Mouse (Mus musculus): ENCODE measurements around the gene Cd300c2.
"Not testable (repeated sequence)": the region's sequence is repeated elsewhere in the genome, so short reads cannot be mapped to it uniquely, and the experiment has no call there.

Gene Cd300c2

DNA sequence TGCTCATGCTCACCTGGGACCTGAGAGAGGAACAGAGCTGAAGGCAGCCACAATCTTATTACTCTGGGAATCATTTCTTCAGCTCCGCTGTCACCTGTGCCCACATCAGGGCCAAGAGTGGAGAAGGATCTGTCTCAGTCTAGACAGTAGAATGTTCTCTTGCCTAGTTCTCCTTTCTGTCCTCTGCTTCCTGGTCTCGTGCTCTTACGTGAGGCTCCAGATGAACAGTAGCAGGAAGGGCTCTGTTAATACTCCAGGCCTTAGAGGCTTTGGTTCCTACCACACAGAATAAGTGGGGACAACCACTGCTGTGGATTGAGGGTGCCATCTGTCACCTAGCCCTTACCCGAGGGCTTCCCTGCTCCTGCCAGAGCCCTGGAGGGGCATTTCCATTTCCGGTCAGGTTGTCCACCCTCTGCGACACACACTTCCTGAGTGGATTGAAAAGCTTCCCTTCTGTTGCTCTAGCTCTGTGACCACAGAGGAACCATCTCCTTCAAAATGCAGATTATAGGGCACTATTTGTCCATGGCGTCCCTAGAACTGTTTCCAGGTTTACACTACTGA, at the start of gene Cd300c2:
Cd300c2 (minus strand) TSS at position 407 of the 567 bp plus-strand sequence.
- no peak for DNase-seq (ENCODE audit: low spot score)

DNA sequence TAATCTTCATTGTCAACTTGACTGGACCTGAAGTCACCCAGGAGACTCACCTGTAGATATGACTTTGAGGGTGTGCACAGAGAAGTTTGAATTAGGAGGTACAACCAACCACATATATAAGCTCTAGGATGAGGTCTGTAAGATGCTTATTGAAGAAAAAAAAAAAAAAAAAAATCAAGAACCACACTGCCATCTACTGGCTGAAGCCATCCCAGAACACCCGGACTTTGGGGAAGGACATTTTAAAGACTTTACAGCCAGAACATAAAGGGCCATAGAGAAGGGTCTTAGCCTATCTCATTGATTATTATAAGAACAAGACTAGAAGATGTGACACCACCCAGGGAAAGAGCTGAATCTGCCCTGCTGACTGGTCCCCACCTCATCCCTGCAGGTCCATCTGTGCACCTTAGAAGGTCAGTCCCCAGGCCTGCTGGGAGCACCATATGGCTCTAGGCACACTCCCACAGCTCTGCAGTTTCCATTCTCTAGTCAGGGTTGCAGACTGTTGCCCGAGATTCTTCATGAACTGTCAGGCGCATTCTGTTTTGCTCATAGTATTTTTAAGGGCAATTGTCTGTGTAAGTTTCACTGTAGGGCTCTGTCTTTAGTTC, 47.7 kb upstream of the Cd300c2 start:
- DNase-seq (ENCODE audit: low spot score), result no peak

DNA sequence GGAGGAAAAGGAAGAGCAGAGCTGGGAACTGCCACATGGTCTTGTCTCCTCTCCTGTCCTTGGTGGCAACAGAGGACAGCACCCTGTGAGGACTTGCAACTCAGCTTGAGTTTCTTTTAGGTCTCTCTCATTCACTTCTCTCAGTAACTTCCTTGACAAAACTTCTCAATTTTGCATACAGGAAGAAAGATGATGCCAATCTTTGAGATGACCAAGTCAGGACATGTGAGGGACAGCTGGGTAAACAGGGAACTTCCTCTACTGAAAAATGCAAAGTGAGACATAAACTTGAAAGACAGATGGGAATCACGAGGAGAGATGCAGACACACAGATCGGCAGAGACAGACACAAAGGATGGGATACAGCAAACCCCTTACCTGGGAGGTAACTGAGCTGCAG, 46.6 kb upstream of the Cd300c2 start, which contains the start of gene Cd300ld3:
Cd300ld3 (minus strand) TSS at position 151 of the 400 bp plus-strand sequence.
- no peak for DNase-seq (ENCODE audit: low spot score)

DNA sequence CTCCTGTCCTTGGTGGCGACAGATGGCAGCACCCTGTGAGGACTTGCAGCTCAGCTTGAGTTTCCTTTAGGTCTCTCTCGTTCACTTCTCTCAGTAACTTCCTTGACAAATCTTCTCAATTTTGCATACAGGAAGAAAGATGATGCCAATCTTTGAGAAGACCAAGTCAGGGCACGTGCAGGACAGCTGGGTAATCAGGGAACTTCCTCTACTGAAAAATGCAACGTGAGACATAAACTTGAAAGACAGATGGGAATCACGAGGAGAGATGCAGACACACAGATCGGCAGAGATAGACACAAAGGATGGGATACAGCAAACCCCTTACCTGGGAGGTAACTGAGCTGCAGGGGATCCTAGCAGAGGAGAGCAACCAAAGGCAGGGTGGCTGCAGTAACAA, 36.0 kb upstream of the Cd300c2 start, which contains the start of gene Cd300ld5:
Cd300ld5 (minus strand) TSS at position 101 of the 400 bp plus-strand sequence.
- not testable (repeated sequence) for DNase-seq (ENCODE audit: low spot score)

DNA sequence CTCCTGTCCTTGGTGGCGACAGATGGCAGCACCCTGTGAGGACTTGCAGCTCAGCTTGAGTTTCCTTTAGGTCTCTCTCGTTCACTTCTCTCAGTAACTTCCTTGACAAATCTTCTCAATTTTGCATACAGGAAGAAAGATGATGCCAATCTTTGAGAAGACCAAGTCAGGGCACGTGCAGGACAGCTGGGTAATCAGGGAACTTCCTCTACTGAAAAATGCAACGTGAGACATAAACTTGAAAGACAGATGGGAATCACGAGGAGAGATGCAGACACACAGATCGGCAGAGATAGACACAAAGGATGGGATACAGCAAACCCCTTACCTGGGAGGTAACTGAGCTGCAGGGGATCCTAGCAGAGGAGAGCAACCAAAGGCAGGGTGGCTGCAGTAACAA, 25.2 kb upstream of the Cd300c2 start, which contains the start of gene Cd300ld4:
Cd300ld4 (minus strand) TSS at position 101 of the 400 bp plus-strand sequence.
- not testable (repeated sequence) for DNase-seq (ENCODE audit: low spot score)

DNA sequence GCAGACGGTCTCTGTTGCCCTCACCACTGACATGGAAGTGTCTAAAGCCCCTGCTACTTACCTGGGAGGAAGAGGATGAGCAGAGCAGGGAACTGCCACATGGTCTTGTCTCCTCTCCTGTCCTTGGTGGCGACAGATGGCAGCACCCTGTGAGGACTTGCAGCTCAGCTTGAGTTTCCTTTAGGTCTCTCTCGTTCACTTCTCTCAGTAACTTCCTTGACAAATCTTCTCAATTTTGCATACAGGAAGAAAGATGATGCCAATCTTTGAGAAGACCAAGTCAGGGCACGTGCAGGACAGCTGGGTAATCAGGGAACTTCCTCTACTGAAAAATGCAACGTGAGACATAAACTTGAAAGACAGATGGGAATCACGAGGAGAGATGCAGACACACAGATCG, 14.4 kb upstream of the Cd300c2 start, which contains the start of gene Cd300ld2:
Cd300ld2 (minus strand) TSS at position 101 of the 400 bp plus-strand sequence.
- DNase-seq (ENCODE audit: low spot score), result not testable (repeated sequence)

DNA sequence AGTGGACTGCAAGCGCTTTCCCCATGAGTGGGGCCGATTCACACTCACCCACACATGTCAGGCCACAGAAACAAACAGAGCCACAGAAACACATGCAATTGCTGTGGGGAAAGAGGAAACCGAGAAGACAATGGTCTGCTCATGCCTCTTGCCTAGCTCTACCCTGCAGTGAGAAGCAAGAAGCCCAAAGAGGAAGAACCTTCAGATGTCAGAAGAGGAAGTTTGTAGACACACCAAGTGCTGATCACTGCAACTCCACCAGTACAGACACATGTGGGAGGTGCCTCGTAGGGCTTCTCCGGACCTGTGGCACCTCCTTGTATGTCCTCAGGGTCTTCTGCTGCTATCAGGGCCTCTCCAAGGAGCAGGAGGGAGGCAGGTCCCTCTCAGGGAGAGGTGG, 2.4 kb upstream of the Cd300c2 start:
- no peak for DNase-seq (ENCODE audit: low spot score)

DNA sequence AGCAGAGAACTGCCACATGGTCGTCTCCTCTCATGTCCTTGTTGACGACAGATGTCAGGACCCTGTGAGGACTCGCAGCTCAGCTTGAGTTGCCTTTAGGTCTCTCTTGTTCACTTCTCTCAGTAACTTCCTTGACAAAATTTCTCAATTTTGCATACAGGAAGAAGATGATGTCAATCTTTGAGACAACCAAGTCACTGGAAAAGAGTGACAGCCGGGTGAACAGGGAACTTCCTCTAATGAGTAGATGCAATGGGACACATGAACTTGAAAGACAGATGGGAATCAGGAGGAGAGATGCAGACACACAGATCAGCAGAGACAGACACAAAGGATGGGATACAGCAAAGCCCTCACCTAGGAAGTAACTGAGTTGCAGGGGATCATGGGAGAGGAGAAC, 11.9 kb downstream of the Cd300c2 start, which contains the start of gene Cd300ld:
Cd300ld (minus strand) TSS at position 130 of the 400 bp plus-strand sequence.
- DNase-seq (ENCODE audit: low spot score), result no peak

DNA sequence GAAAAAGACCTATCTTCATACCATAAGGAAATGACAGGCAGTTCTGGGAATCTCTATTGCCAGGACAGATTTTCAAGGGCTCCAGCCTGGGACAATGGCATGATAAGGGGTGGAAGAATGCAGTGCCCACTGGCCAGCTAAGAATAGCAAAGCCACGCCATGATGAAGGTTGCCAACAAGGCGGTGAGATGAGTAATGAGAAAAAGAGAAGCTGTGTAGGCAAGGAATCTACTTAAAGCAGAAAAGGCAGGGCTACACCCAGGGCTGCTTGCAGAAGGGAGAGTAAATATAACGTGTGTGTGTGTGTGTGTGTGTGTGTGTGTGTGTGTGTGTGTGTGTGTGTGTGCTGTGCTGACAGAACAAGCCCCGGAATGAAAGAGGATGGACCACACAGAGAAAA, 19.8 kb downstream of the Cd300c2 start:
- DNase-seq (ENCODE audit: low spot score), result no peak

DNA sequence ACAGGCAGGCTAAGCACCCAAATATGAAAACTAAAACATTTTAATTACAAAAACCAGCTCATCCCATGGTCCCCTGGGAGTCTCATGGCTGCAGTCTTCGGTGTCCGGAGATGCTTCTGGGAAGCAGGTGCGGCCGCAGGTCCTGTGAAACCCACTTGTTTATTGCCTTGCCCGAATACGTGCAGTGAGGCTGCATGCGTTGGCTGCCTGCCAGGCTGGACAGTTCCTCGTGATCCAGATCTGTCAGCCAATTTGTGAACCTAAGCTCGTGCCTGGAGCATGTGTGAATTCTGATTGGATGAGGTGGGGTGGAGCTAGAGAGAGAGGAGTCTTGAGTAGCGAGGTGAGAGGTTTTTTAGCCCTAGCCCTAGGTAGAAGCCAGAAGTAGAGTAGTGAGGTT, 29.0 kb downstream of the Cd300c2 start:
- no peak for DNase-seq (ENCODE audit: low spot score)

DNA sequence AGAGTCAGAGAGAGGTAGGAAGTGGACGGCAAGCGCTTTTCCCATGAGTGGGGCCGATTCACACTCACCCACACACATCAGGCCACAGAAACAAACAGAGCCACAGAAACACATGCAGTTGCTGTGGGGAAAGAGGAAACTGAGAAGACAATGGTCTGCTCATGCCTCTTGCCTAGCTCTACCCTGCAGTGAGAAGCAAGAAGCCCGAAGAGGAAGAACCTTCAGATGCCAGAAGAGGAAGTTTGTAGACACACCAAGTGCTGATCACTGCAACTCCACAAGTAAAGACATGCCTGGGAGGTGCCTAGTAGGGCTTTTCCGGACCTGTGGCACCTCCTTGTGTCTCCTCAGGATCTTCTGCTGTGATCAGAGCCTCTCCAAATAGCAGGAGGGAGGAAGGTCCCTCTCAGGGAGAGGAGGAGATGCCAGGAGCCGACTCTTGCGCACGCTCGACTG, 32.9 kb downstream of the Cd300c2 start, which contains the start of gene Cd300c:
Cd300c (minus strand) TSS at position 406 of the 456 bp plus-strand sequence.
- DNase-seq (ENCODE audit: low spot score), result no peak

DNA sequence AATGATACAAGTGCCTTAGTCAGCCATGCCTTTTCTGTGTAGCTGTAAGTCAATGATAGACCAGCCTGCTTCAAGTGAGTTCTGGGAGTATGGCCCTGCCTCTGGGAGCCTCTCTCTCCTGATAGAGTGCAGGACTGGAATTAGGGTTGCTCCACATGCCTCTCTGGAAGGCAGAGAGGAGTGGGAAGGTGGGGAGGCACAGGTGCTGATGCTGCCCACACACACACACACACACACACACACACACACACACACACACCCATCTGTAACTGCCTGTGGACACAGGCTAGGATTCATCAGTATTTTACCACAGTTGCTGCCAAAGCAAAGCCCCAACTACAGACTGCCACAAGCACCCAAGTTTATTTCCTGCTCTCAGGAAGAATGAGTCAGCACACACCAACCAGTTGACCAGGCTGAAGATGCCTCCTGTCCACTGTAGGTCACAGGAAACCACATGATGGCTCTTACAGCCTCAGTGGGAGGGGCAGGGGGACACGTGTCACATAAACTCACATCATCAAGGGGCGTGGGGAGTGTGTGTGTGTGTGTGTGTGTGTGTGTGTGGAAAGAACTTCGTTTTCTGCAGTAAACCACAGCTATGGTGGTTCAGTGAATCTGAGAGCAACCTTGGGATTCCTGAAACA, 36.4 kb downstream of the Cd300c2 start:
- no peak for DNase-seq (ENCODE audit: low spot score)

DNA sequence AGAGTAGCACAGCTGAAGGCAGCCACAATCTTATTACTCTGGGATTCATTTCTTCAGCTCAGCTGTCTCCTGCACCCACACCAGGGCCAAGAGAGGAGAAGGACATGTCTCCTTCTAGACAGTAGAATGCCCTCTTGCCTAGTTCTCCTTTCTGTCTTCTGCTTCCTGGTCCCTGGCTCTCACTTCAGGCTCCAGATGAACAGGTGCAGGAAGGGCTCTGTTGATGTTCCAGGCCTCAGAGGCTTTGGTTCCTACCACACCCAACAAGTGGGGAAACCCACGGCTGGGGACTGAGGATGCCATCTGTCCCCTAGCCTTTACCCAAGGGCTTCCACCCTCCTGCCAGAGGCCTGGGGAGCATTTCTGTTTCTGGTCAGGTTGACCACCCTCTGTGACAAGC, 41.3 kb downstream of the Cd300c2 start:
- no peak for DNase-seq (ENCODE audit: low spot score)

Data from T-cell, adult 2 months (primary cell).